Mouse (Mus musculus) G1E-ER4 (cell line): ENCODE data around the gene Rnase4. TPM values are rescaled to one million over a fixed set of nuclear protein-coding genes. Genes with fewer than 3 reads are reported as not detected.

Source experiments
- GATA1 ChIP-seq: IDR thresholded peaks from one replicate; pipeline ENCODE4 v1.8.0; 2012; ENCODE audit warnings: low read length, inconsistent platforms
- polyA plus RNA-seq: library from polyadenylated mRNA; stranded (reverse); fragments of >175 nt; gene quantifications from 2 replicates; pipeline ENCODE4 v1.2.3, GENCODE M21; 2012

The Rnase4 gene
- polyA plus RNA-seq, 1 experiment, result not detected

DNA sequence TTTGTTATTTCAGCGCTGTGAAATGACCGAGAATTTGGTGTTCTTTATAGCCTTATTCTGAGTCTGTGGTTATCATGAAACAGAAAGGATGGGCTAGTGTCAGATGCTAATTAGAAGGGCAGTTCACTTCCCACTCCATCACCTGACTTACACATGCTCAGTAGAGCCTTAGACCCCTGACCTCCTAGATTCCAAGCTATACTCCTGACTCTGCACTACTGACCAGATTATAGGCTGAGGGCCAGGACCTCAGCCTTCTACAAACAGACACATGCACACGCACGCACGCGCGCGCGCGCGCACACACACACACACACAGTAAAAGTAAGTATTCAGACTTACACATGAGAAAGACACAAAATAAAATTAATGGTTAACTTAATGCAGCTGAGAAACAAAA is 8.0 kb downstream of the Rnase4 start:
- no peak for TF ChIP-seq GATA1

GRCm38 (mm10) chr14:51101284-51101683 is 10.4 kb downstream of the Rnase4 start:
- TF ChIP-seq GATA1, result no peak

DNA sequence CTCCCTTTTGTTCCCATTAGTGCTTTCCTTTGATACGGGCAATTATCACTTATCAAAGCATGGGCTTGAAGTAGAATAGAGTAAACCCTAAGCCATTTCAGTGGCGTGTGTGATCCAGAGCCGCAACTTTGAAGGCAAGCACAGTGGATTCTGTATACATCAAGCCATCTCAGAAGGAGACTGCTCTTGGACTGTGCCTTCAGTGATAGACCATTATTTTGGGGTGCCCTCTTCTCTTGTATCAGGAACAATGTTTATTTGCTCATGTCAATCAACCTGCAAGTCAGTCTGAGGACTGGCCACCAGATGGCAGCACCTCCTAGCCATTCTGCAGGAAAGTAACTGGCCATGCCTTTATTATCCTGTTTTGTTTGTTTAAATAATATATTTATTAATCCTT is 12.3 kb downstream of the Rnase4 start:
- no peak for TF ChIP-seq GATA1

DNA sequence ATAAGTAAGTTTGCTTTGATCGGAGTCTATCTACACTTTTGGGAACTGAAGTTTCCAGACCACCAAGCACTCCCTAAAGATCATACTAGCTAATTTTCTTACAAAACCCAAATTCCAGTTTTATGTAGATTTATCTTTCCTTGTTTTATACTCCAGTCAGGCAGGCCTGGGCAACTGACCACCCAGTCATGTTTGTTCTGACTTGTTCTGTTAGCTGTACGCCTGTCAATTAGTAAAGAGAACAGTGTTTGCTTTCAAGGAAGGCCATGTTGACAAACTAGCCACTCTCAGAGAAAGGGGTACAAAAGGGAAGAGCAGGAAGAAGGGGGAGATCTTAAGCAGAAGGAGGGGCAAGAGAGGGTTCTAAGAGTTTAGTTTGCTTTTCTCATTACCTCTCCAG is 13.5 kb downstream of the Rnase4 start:
- no peak for TF ChIP-seq GATA1

- no peak for TF ChIP-seq GATA1
Measured at GRCm38 (mm10) chr14:51106449-51106967, 15.6 kb downstream of the Rnase4 start.

DNA sequence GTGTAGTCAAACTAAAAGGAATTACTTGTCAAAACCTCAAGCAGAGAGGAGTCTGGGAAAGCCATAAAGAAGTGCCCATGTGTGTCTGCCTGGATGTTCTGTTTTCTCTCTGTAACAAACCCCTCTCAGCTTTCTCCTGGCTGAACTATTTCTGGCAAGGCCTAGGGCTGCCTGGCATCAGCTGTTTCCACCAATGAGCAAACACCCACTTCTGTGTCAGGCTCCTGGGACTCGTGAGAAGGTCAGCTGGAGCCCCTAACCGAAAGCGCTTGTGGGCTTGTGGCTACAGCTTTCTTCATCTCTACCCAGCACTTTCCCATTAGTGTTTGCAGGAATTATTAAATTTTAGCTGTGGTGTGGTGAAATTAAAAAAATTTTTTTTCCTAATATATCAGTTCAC is 21.1 kb downstream of the Rnase4 start:
- TF ChIP-seq GATA1, result no peak

- no peak for TF ChIP-seq GATA1
Measured at GRCm38 (mm10) chr14:51113476-51113875, 22.6 kb downstream of the Rnase4 start.

DNA sequence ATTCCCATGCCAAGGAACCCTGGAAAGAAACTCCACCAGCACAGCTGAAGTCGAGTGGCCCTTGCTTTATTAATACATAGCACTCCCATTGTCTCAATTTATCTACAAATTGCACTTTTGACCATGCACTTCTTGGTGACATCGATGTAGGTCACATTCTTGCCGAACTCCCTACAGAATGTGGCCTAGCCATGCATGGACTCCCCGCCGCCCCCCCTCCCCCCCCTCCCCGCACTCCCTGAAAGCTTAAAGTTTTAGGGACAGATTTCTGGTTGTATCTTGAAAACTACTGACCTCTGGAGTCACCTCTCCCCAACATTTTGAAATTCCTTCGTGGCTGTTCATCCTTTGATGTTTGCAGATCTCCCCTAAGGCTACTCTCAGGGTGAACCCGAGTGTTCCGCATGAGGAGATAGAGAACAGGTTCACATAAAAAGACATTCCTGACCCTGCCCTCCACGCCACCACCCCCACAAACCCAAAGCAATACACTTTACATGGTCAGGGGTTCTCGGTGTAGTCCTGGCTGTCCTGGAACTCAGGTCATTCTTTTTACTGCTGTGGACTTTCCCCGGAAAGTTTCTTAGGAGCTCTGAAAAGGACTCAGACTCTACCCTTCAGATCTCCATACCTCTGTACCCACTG is 23.2 kb downstream of the Rnase4 start, which contains the start of gene Eddm3b:
TSS of gene Eddm3b (plus strand) at position 511 of the 645 bp plus-strand sequence.
- no peak for TF ChIP-seq GATA1

DNA sequence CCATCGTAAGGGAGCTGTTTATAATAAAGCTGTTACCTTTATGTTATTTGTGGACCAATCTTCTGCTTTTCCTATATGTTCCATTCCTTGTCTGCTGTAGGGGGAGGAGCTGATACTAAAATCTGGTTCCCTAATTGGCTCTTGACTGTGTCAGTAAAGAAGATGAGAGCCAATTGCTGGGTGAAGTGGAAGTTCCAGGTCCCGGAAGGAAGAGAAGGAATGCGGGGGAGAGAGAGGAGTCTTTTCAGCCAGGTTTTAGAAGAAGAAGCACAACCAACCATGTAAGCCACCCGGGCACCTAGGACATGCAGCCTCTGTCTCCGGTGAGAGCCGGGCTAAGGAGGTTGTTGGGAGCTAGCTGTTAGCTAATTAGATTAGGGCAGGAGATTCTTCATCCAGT is 34.8 kb downstream of the Rnase4 start:
- TF ChIP-seq GATA1, result no peak

- TF ChIP-seq GATA1, result no peak
Measured at GRCm38 (mm10) chr14:51127648-51128258, 36.9 kb downstream of the Rnase4 start.

- TF ChIP-seq GATA1, result no peak
Measured at GRCm38 (mm10) chr14:51128775-51129623, 38.1 kb downstream of the Rnase4 start.

DNA sequence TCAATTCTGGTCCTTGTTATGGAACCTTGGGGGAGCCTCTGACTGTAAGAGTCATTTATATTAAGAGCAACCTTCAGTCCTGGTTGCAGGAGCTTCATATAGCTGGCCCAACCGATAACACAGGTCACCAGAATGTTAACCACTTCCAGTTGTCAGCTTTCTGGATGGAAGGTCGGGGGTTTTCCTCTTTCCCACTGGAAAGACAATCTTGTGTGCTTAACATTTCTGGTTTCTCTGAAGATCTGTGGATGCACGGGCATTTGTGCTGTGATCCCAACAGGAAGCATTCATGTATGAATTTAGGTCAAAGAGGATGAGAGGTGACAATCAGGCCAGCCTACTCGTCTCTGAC is 38.7 kb downstream of the Rnase4 start:
- no peak for TF ChIP-seq GATA1

- TF ChIP-seq GATA1, result peak; percentile 60
Measured at GRCm38 (mm10) chr14:51130315-51130940, 39.6 kb downstream of the Rnase4 start.

DNA sequence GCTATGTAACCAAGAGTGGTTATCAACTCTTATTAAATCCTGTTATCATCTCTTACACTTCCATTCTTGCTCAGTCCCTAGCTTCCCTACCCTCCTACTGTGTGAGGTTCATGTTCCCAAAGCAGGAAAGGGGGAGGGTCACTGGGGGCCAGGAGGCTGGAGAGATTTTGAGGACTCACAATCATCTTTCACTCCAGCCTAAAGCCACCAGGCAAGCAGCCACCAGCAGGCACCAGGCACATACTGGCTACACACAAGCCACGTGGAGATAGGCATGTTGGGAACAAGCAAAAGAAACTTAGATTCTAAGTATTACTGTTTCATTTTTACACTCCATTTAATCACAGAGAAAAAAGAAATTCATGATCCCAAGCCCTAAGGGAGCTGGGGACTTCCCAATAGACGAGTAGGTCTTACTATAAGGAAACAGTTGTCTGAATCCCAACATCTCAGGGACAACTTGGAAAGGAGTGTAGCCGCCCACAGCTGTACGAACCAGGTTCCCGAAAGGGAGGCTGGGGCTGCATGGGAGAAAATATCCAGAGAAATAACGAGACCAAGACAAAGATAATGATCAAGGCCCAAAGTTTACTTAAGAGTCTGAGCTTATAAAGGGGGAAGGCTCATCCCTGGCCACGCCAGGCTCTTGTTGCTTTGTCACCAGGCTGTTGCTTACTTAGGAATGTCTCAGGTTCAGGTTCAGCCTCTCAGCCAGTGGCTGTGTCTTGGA is 40.4 kb downstream of the Rnase4 start:
- TF ChIP-seq GATA1, result no peak

- TF ChIP-seq GATA1, result no peak
Measured at GRCm38 (mm10) chr14:51132372-51132771, 41.5 kb downstream of the Rnase4 start.

DNA sequence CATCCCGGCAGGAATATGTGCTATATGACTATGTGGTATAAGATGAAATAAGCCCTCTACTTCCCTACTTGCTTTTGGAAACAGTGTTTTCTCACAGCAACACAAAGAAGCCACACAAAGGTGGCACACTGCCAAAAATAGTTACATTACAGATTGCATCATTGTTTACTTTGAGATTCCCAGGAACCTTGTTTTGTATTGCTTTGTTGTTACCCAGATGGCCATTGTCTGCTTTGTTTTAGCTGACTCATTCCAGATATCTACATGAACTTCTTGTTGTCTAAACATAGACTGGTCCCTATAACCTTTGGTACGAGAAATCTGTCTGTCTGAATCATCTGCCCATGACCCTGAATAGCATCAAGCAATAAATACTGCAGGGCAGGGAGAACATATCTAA is 49.5 kb downstream of the Rnase4 start:
- no peak for TF ChIP-seq GATA1
